Mouse (Mus musculus) liver, adult 2 months (tissue): ENCODE measurements at regions not wholly inside any gene's neighbourhood (a gene's known extent, or its start where the extent isn't known, plus 50 kb on each side); places are given as distances from the start of the nearest gene placed in this dataset.

ENCODE experiments used
- CTCF ChIP-seq: fragments of 200-500 bp; IDR thresholded peaks from 2 replicates; pipeline ENCODE4 v1.5.1; 2011; ENCODE audit warnings: low read depth, low read length, control low read depth
- POLR2A ChIP-seq: fragments of 200-500 bp; IDR thresholded peaks from 2 replicates; pipeline ENCODE4 v1.6.1; 2011; ENCODE audit warnings: low read length, control low read depth; ENCODE audit not compliant: insufficient read depth; ENCODE audit errors: extremely low read depth

GRCm38 (mm10) chr15:67411657-67412056, 910.9 kb upstream of the Lrrc6 start:
- no peak for TF ChIP-seq POLR2A
- TF ChIP-seq CTCF: no peak
